Mouse (Mus musculus): ENCODE measurements at regions not wholly inside any gene's neighbourhood (a gene's known extent, or its start where the extent isn't known, plus 50 kb on each side); places are given as distances from the start of the nearest gene placed in this dataset.

GRCm38 (mm10) chr8:58998081-58998480 lies 85.6 kb upstream of the Galntl6 start:
- peak; percentile 13 to 70 for DNase-seq (ENCODE audit: low spot score in 2 of 2)

Data from frontal cortex, postnatal 36 days (tissue).